Mouse (Mus musculus) erythroblast, embryonic 14.5 days (primary cell): ENCODE measurements around the gene Adamtsl1.

Experiments used
- GATA1 ChIP-seq: IDR thresholded peaks from 2 replicates; pipeline ENCODE4 v1.6.1; 2012; ENCODE audit warnings: low read length, inconsistent platforms, mixed read lengths
- TAL1 ChIP-seq: IDR thresholded peaks from 3 replicates; pipeline ENCODE4 v1.6.1; 2012; ENCODE audit warnings: low read length, inconsistent platforms, mixed read lengths

- no peak for TF ChIP-seq GATA1
- no peak for TF ChIP-seq TAL1
Observed at GRCm38 (mm10) chr4:85669735-85670134, 155.8 kb downstream of the Adamtsl1 start.
